Mouse (Mus musculus) liver, embryonic 11.5 days (tissue): ENCODE measurements around the gene Wasf2. TPM values are rescaled to one million over a fixed set of nuclear protein-coding genes. Genes with fewer than 3 reads are reported as not detected.
A peak's percentile ranks its signal among the peaks of the same experiment; 100 is the strongest.
"Not testable (repeated sequence)": the region's sequence is repeated elsewhere in the genome, so short reads cannot be mapped to it uniquely, and the experiment has no call there.

Experiments
- ATAC-seq: fragments of 200-750 bp; cut with Nextera tagmentation; replicated peaks from 2 replicates; pipeline ENCODE4 v1.8.0; 2017; ENCODE audit warnings: moderate number of reproducible peaks, mild to moderate bottlenecking, moderate TSS enrichment, moderate library complexity; ENCODE audit not compliant: low FRiP score
- DNase-seq: peaks from one replicate; pipeline ENCODE4 v3.0.0-alpha.2; 2017; ENCODE audit warnings: low spot score
- H3K27ac ChIP-seq: fragments of 300-500 bp; sonication (generic); 2 replicates; pipeline ENCODE4 v1.5.1; 2014; ENCODE audit warnings: mild to moderate bottlenecking, low read depth, low read length, control low read depth
- H3K27me3 ChIP-seq: fragments of 300-500 bp; sonication (generic); replicated peaks from 2 replicates; pipeline ENCODE4 v1.6.1; 2014; ENCODE audit warnings: low read length, mixed read lengths; ENCODE audit not compliant: control insufficient read depth, insufficient read depth
- H3K36me3 ChIP-seq: fragments of 300-500 bp; sonication (generic); 2 replicates; pipeline ENCODE4 v1.6.1; 2014; ENCODE audit warnings: mild to moderate bottlenecking, low read length, moderate library complexity, mixed read lengths; ENCODE audit not compliant: control insufficient read depth, insufficient read depth
- H3K4me1 ChIP-seq: fragments of 300-500 bp; sonication (generic); replicated peaks from 2 replicates; pipeline ENCODE4 v1.6.1; 2014; ENCODE audit warnings: low read length, mixed read lengths; ENCODE audit not compliant: control insufficient read depth, insufficient read depth
- H3K4me2 ChIP-seq: fragments of 300-500 bp; sonication (generic); 2 replicates; pipeline ENCODE4 v1.6.1; 2014; ENCODE audit warnings: mild to moderate bottlenecking, control low read depth, moderate library complexity
- H3K4me3 ChIP-seq: fragments of 300-500 bp; sonication (generic); 2 replicates; pipeline ENCODE4 v1.5.1; 2014; ENCODE audit warnings: low read depth, low read length, control low read depth
- H3K9ac ChIP-seq: fragments of 300-500 bp; sonication (generic); 2 replicates; pipeline ENCODE4 v1.6.1; 2014; ENCODE audit warnings: low read depth, low read length, control low read depth
- H3K9me3 ChIP-seq: fragments of 300-500 bp; sonication (generic); 2 replicates; pipeline ENCODE4 v1.6.1; 2016; ENCODE audit warnings: low read length, inconsistent platforms, mixed read lengths; ENCODE audit not compliant: control insufficient read depth
- WGBS: fragments of 180-500 bp; shearing (Covaris S2); extraction: QIAGEN DNeasy Blood & Tissue Kit; methylation state at CpG from one replicate; pipeline ENCODE4 v1.1.7; 2014; 5-methylcytosine and 5-hydroxymethylcytosine counted together
- polyA plus RNA-seq: library from polyadenylated mRNA; unstranded; fragments of >200 nt; fragmentation: Nextera tagmentation; extraction: Ambion mirVana; gene quantifications from 2 replicates; pipeline ENCODE4 v1.2.1, GENCODE M21; 2014

Gene Wasf2
- polyA plus RNA-seq, 1 experiment from 2014 or later, result 42.2 TPM

DNA sequence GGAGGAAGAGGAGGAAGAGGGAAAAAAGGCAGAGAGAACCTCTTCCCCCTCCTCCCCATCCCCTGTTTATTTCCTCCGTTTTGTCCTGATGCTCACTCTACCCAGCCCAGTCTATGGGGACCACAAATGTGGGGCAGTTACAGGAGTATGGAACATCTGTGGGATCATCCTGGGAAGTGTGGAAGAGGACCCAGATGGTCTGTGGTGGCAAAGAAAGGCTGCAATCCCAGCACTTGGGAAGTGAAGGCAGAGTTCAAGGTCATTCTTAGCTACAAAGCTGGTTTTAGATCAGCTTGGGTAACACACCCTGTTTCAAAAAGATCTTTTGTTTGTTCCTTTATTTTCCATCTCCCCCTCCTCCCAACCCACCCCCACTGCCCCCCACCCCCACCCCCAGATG lies 36.0 kb upstream of the Wasf2 start:
- Histone ChIP-seq H3K4me1 (peaks cover 52% of the 10 kb centered on the region), H3K9ac (no peak overlapping the region), H3K27ac (peak overlapping the region; percentile 71; the same call in 1 of the 2 replicates), H3K27me3 (peaks cover 30% of the 10 kb centered on the region), H3K4me2 (no peak overlapping the region), H3K4me3 (no peak overlapping the region), H3K9me3 (no peaks in the 10 kb centered on the region), H3K36me3 (no peaks in the 10 kb centered on the region)
- WGBS, result 23% methylated on average over 1 of the region's 1 CpGs
- ATAC-seq (no peak), DNase-seq (no peak)

- ATAC-seq (peak; percentile 43), DNase-seq (peak; percentile 66)
- Histone ChIP-seq H3K27me3 (peaks cover 30% of the 10 kb centered on the region), H3K36me3 (no peaks in the 10 kb centered on the region), H3K27ac (peak overlapping the region; percentile 56), H3K9ac (no peak overlapping the region), H3K4me2 (peak overlapping the region; percentile 42), H3K9me3 (no peaks in the 10 kb centered on the region), H3K4me1 (peaks cover 48% of the 10 kb centered on the region), H3K4me3 (no peak overlapping the region)
- WGBS, result 46% methylated on average over 16 of the region's 16 CpGs
Observed at GRCm38 (mm10) chr4:133094936-133095733, 35.2 kb upstream of the Wasf2 start.

- 47% methylated on average over 3 of the region's 3 CpGs for WGBS
- not testable (repeated sequence) for H3K9me3 ChIP-seq, ATAC-seq, H3K9ac ChIP-seq, DNase-seq, H3K36me3 ChIP-seq, H3K4me3 ChIP-seq
- H3K27ac ChIP-seq, result peak overlapping the region; percentile 56
- H3K4me2 ChIP-seq, result peak overlapping the region; percentile 42
- peaks cover 42% of the 10 kb centered on the region for H3K4me1 ChIP-seq
- peaks cover 30% of the 10 kb centered on the region for H3K27me3 ChIP-seq
Observed at GRCm38 (mm10) chr4:133095734-133096065, 34.6 kb upstream of the Wasf2 start.

GRCm38 (mm10) chr4:133096671-133097070 lies 33.6 kb upstream of the Wasf2 start:
- H3K9ac ChIP-seq, ATAC-seq, DNase-seq, H3K9me3 ChIP-seq, H3K4me2 ChIP-seq, H3K27ac ChIP-seq, H3K36me3 ChIP-seq: not testable (repeated sequence)
- 0% methylated on average over 11 of the region's 26 CpGs for WGBS
- peaks cover 34% of the 10 kb centered on the region for H3K4me1 ChIP-seq
- peaks cover 30% of the 10 kb centered on the region for H3K27me3 ChIP-seq
- peak overlapping the region; percentile 43 for H3K4me3 ChIP-seq

- 77% methylated on average over 9 of the region's 9 CpGs for WGBS
- DNase-seq, result no peak
- no peaks in the 10 kb centered on the region for H3K27me3 ChIP-seq
- H3K9me3 ChIP-seq, result no peaks in the 10 kb centered on the region
- H3K9ac ChIP-seq, result no peak overlapping the region
- no peak overlapping the region for H3K4me2 ChIP-seq
- H3K36me3 ChIP-seq, result no peaks in the 10 kb centered on the region
- no peak overlapping the region for H3K4me3 ChIP-seq
- peaks cover 13% of the 10 kb centered on the region for H3K4me1 ChIP-seq
- no peak overlapping the region for H3K27ac ChIP-seq
- no peak for ATAC-seq
Observed at GRCm38 (mm10) chr4:133101751-133102150, 28.6 kb upstream of the Wasf2 start.

DNA sequence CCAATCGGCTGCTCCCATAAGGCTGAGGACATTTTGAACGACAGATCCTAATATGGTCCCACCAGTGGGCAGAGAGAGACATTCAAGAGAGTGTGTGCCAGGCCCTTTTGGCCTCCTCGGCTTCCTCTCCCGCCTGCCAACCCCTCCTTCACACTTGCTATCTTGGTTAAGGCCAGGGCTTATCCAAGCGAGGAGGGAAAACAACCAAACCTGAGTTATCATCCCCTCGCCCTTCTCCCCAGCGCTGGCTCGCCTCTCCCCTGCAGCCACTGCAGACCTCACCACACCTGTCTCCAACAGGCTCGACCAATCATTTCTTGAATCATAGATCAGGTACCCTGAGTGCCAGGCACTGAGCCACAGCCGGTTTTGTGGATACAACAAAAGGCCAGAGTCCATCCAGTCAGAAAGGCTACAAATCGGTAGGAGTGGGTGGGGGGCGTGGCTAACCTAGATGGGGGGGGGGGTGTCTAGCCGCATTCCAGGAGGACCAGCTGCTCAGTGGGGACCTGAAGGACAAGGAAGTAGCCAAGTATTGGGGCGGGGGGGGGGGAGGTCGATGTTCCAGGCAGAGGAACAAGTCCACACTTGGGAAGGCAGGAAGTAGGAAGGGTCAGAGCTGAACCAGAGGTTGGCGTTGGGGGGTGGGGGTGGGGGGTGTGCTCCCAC lies 26.6 kb upstream of the Wasf2 start:
- 0 out of 2 replicates have a peak overlapping the region, but pooled peaks have one; percentile 30 for H3K9ac ChIP-seq
- no peak overlapping the region for H3K4me3 ChIP-seq
- H3K36me3 ChIP-seq, result no peaks in the 10 kb centered on the region
- peak overlapping the region; percentile 35 for H3K4me2 ChIP-seq
- H3K27ac ChIP-seq, result peak overlapping the region; percentile 55; the same call in 1 of the 2 replicates
- H3K9me3 ChIP-seq, result no peaks in the 10 kb centered on the region
- WGBS, result 17% methylated on average over 16 of the region's 16 CpGs
- peaks cover 24% of the 10 kb centered on the region for H3K4me1 ChIP-seq
- no peak for ATAC-seq
- no peaks in the 10 kb centered on the region for H3K27me3 ChIP-seq
- DNase-seq, result no peak

GRCm38 (mm10) chr4:133104194-133104569 lies 26.1 kb upstream of the Wasf2 start:
- Histone ChIP-seq H3K9me3 (no peaks in the 10 kb centered on the region), H3K36me3 (no peaks in the 10 kb centered on the region), H3K27ac (0 out of 2 replicates have a peak overlapping the region, but pooled peaks have one; percentile 45), H3K4me1 (peaks cover 24% of the 10 kb centered on the region), H3K27me3 (no peaks in the 10 kb centered on the region), H3K9ac (no peak overlapping the region), H3K4me3 (no peak overlapping the region), H3K4me2 (peak overlapping the region; percentile 12; the same call in 1 of the 2 replicates)
- 32% methylated on average over 10 of the region's 10 CpGs for WGBS
- no peak for ATAC-seq
- no peak for DNase-seq

DNA sequence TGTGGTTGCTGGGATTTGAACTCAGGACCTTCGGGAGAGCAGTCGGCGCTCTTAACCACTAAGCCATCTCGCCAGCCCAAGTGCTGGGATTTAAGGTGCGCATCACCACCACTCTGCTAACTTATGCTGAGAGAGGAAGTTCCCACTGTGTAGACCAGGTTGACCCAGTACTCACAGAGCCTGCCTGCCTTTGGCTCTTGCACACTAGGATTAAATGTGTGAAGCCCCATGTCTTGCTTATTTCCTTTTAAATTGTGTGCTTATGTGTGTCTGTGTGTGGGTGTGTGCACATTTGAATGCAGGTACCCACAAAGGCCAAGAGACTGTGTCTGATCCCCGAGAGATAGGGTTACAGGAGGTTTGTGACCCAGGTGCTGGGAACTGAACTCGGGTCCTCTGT lies 23.6 kb upstream of the Wasf2 start:
- H3K27me3 ChIP-seq, result no peaks in the 10 kb centered on the region
- H3K9ac ChIP-seq, result no peak overlapping the region
- ATAC-seq, result no peak
- H3K4me1 ChIP-seq, result peaks cover 24% of the 10 kb centered on the region
- 94% methylated on average over 7 of the region's 7 CpGs for WGBS
- no peaks in the 10 kb centered on the region for H3K36me3 ChIP-seq
- no peaks in the 10 kb centered on the region for H3K9me3 ChIP-seq
- H3K27ac ChIP-seq, result no peak overlapping the region
- no peak for DNase-seq
- no peak overlapping the region for H3K4me3 ChIP-seq
- H3K4me2 ChIP-seq, result no peak overlapping the region
